Mouse (Mus musculus): ENCODE results near the gene Vwa3a. TPM values are rescaled to one million over a fixed set of nuclear protein-coding genes. Genes with fewer than 3 reads are reported as not detected.
A peak's percentile ranks its signal among the peaks of the same experiment; 100 is the strongest.
"Not testable (repeated sequence)": the region's sequence is repeated elsewhere in the genome, so short reads cannot be mapped to it uniquely, and the experiment has no call there.

Vwa3a gene
- total RNA-seq (2022): under 1 TPM; 0.36 to 0.80 (median 0.54) TPM

DNA sequence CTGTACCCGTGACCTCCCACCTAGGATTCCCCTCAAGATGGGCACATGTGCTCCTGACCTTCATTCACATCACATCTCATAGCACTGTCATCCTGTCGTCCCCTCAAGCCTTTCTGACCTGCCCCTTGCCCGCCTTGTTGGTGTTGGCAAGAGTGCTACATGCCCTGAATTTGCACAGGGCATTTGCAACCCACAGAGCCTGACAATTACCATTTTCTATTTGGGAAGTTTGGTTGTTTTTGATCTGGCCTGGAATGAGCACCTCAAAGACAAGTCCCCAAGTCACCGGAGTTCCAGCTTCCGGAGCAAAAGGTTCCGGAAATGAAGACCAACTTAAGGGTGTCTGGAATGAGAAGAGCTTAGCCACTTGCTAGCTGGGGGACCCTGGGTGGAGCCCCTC, at the start of gene Vwa3a:
Gene Vwa3a, plus strand, starts transcription at position 301 of the 400 bp plus-strand sequence.
- no peak for DNase-seq (ENCODE audit: low spot score in 2 of 2)

GRCm38 (mm10) chr7:120690634-120691033, 48.5 kb upstream of the Vwa3a start:
- DNase-seq (ENCODE audit: low spot score in 2 of 2): no peak

DNA sequence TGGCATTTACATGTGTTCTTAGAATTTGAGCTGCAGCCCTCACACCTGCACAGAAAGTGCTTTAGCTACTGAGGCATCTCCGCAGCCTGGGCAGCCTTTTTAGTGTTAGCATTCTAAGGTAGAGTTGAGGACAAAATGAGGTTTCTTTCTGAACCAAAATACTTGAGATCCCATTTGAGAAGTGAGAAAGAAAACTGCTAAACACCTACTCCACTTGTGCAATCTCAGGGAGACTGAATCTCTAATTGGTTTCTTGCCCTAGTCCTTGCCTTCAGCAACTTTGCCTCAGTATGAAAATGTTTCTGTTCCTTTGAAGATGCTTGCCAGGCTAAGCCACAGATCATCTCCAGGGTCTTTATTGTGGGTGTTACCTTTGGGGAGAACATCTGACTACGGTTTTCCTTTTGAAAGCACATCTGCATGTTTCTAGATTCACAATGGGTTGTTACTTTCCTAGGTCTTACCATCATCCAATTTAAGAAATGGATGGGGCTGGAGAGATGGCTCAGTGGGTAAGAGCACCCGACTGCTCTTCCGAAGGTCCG, 45.2 kb upstream of the Vwa3a start:
- DNase-seq (ENCODE audit: low spot score in 2 of 2): no peak

GRCm38 (mm10) chr7:120695196-120695595, 43.9 kb upstream of the Vwa3a start:
- no peak for DNase-seq (ENCODE audit: low spot score in 2 of 2)

- no peak for DNase-seq (ENCODE audit: low spot score in 2 of 2)
These were observed 43.5 kb upstream of the Vwa3a start for GRCm38 (mm10) chr7:120695641-120696040.

GRCm38 (mm10) chr7:120696331-120696730, 42.8 kb upstream of the Vwa3a start:
- DNase-seq (ENCODE audit: low spot score in 2 of 2): no peak

- DNase-seq (ENCODE audit: low spot score in 2 of 2): no peak
These were observed 39.5 kb upstream of the Vwa3a start for GRCm38 (mm10) chr7:120699586-120699985.

- DNase-seq (ENCODE audit: low spot score in 2 of 2): no peak
These were observed 35.2 kb upstream of the Vwa3a start for GRCm38 (mm10) chr7:120703888-120704287.

- no peak for DNase-seq (ENCODE audit: low spot score in 2 of 2)
These were observed 27.0 kb upstream of the Vwa3a start for GRCm38 (mm10) chr7:120712071-120712470.

GRCm38 (mm10) chr7:120713225-120713624, 25.9 kb upstream of the Vwa3a start:
- DNase-seq (ENCODE audit: low spot score in 2 of 2): no peak

DNA sequence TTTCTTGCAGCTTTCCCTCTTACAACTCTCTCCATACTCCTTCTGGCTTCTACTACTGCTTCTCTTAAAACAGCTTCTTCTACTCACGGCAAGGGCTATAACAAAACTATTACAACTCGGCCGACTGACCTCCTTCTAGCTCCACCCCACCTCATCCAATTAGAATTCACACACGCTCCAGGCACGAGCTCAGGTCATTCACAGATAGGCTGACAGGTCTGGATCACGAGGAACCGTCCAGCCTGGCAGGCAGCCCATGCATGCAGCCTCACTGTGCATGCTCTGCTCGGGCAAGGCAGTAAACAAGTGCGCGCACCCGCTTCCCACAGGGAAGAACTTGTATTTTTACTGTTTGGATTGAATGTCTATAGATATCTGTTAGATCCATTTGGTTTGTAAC, 25.2 kb upstream of the Vwa3a start:
- DNase-seq (ENCODE audit: low spot score in 2 of 2): not testable (repeated sequence)

- DNase-seq (ENCODE audit: low spot score in 2 of 2): no peak
These were observed 21.9 kb upstream of the Vwa3a start for GRCm38 (mm10) chr7:120717261-120717660.

GRCm38 (mm10) chr7:120721051-120721450, 18.1 kb upstream of the Vwa3a start:
- DNase-seq (ENCODE audit: low spot score in 2 of 2): no peak

- peak in 1 of 2 experiments; percentile 14 for DNase-seq (ENCODE audit: low spot score in 2 of 2)
These were observed 17.7 kb upstream of the Vwa3a start for GRCm38 (mm10) chr7:120721456-120721855.

GRCm38 (mm10) chr7:120722063-120722462, 17.1 kb upstream of the Vwa3a start:
- no peak for DNase-seq (ENCODE audit: low spot score in 2 of 2)

DNA sequence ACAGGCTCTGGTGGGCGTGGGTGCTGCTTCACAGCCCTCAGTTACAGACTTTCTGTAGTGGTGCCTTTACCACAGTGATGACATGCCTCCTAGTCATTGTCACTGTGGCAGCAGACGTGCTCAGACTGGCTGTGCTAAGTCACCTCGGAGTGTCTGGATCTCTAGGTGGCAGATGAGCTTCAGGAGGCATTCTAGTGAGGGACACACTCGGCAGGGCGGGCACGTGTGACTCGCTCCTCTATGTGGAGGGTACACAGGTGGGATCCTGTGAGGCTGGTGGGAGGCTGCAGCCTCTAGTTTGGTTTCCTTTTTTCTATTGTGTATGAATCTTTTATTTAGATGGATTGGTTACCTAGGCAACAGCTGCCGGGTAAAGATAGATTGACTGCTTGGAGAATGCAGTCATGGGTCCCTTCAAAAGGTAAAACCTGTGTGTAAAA, 16.3 kb upstream of the Vwa3a start:
- no peak for DNase-seq (ENCODE audit: low spot score in 2 of 2)

- no peak for DNase-seq (ENCODE audit: low spot score in 2 of 2)
These were observed 11.5 kb upstream of the Vwa3a start for GRCm38 (mm10) chr7:120727581-120727980.

DNA sequence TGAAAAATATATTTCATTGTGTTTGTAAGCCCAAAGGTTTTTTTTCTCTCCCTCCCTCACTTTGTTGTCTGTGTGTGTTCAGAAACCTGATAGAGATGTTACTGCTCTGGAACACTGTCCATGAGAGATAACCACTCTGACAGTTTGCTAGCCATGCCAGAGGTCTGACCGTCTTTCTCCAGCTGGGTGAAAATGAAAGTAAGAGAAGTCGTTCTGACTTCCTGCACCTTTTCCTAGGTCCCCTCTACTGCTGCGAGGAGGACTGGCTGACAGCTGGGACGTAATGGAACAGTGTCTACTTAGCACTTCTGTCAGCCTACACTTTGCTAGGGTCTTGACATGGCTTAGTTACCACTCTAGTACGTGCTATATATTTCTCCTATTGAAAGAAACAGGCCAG, 9.5 kb upstream of the Vwa3a start:
- DNase-seq (ENCODE audit: low spot score in 2 of 2): no peak

DNA sequence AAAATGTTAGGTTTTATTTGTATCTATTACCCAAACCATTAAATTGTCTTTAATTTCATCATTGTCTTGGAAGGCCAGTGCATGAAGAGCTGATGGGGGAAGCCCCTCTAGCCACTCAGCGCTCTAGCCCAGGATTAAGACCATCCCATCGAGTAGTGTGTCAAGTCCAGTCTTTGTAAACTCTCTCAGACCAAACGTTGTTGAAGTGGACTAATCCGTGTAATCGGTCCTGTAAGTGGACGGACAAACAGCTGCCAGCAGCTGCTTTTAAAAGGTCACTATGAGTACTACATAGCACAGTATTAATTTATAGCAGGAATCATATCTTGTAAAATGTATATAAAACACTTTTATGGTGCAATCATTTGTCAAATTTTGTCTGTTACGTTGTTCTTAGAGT, 6.2 kb upstream of the Vwa3a start:
- DNase-seq (ENCODE audit: low spot score in 2 of 2): no peak

DNA sequence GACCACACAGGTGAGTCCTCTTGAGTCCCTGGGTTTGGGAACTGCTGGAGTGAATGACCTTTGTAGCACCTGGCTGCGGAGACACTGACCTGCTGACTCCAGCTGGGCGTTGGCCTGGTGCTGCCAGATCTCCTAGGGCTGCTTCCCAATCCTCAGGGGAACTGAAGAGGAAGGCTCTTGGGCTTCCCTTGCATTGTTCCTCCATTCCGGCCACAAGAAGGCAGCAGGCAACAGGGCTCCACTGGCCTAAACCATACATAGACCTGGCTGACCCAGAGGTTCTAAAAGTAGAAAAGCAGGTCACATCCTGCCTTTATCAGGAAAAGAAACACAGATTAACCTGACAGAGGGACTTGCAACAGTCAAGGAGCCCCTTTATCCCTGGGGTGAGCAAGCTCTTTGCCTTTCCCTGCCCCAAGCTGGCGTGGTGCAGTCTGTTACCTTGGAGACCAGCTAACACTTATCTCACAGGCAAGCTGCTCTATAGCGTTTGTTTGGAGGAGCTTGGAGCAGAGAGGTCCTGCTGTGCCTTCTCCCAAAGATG, 512 bp downstream of the Vwa3a start:
- DNase-seq (ENCODE audit: low spot score in 2 of 2): no peak

- DNase-seq (ENCODE audit: low spot score in 2 of 2): no peak
These were observed 4.5 kb downstream of the Vwa3a start for GRCm38 (mm10) chr7:120743366-120744351.

DNA sequence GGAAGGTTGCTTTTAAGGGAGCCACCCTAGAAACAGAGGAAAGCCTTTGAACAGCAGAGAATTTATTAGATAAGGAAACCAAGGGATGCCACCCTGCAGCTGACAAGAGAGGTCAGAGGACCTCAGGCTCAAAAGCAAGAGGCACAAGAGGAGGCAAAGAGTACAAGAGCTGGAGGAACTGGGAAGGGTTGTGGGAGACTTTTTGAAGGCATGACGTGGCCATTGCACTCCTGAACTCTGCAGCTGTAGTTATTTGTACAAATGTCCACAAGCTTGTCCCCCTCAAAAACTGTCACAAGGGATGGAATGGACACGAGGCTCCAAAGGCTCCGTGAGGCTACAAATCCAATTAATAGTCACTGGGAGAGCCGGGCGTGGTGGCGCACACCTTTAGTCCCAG, 5.5 kb downstream of the Vwa3a start:
- no peak for DNase-seq (ENCODE audit: low spot score in 2 of 2)
